Mouse (Mus musculus): Measurements from ENCODE around the gene Cars.
"Not testable (repeated sequence)": the region's sequence is repeated elsewhere in the genome, so short reads cannot be mapped to it uniquely, and the experiment has no call there.

Cars gene

GRCm38 (mm10) chr7:143587586-143587985 is 12.3 kb downstream of the Cars start:
- no peak for DNase-seq (ENCODE audit: extremely low spot score, low read depth, low spot score)

- peak; percentile 5 for DNase-seq (ENCODE audit: extremely low spot score, low read depth, low spot score)
Measured at GRCm38 (mm10) chr7:143583956-143584355, 15.9 kb downstream of the Cars start.

- no peak for DNase-seq (ENCODE audit: extremely low spot score, low read depth, low spot score)
Measured at GRCm38 (mm10) chr7:143583025-143583424, 16.9 kb downstream of the Cars start.

GRCm38 (mm10) chr7:143575751-143576150 is 24.1 kb downstream of the Cars start:
- DNase-seq (ENCODE audit: extremely low spot score, low read depth, low spot score), result no peak

GRCm38 (mm10) chr7:143565648-143566039 is 34.2 kb downstream of the Cars start:
- DNase-seq (ENCODE audit: extremely low spot score, low read depth, low spot score), result no peak

- DNase-seq (ENCODE audit: extremely low spot score, low read depth, low spot score), result no peak
Measured at GRCm38 (mm10) chr7:143565015-143565647, 34.8 kb downstream of the Cars start.

GRCm38 (mm10) chr7:143563787-143564186 is 36.1 kb downstream of the Cars start:
- no peak for DNase-seq (ENCODE audit: extremely low spot score, low read depth, low spot score)

GRCm38 (mm10) chr7:143557616-143558015 is 42.3 kb downstream of the Cars start:
- no peak for DNase-seq (ENCODE audit: extremely low spot score, low read depth, low spot score)

GRCm38 (mm10) chr7:143556964-143557610 is 42.8 kb downstream of the Cars start:
- no peak for DNase-seq (ENCODE audit: extremely low spot score, low read depth, low spot score)

- no peak for DNase-seq (ENCODE audit: extremely low spot score, low read depth, low spot score)
Measured at GRCm38 (mm10) chr7:143549588-143550220, 50.2 kb downstream of the Cars start.

GRCm38 (mm10) chr7:143548976-143549457 is 50.9 kb downstream of the Cars start, which contains the start of gene Nap1l4:
Gene Nap1l4, minus strand, starts transcription at chr7:143549106.
- peak; percentile 98 for DNase-seq (ENCODE audit: extremely low spot score, low read depth, low spot score)

GRCm38 (mm10) chr7:143548231-143548961 is 51.5 kb downstream of the Cars start:
- DNase-seq (ENCODE audit: extremely low spot score, low read depth, low spot score), result no peak

GRCm38 (mm10) chr7:143546554-143546953 is 53.3 kb downstream of the Cars start:
- no peak for DNase-seq (ENCODE audit: extremely low spot score, low read depth, low spot score)

GRCm38 (mm10) chr7:143544368-143544767 is 55.5 kb downstream of the Cars start:
- no peak for DNase-seq (ENCODE audit: extremely low spot score, low read depth, low spot score)

GRCm38 (mm10) chr7:143538671-143539070 is 61.2 kb downstream of the Cars start:
- no peak for DNase-seq (ENCODE audit: extremely low spot score, low read depth, low spot score)

- DNase-seq (ENCODE audit: extremely low spot score, low read depth, low spot score), result not testable (repeated sequence)
Measured at GRCm38 (mm10) chr7:143538229-143538628, 61.7 kb downstream of the Cars start.

GRCm38 (mm10) chr7:143536251-143536650 is 63.6 kb downstream of the Cars start:
- no peak for DNase-seq (ENCODE audit: extremely low spot score, low read depth, low spot score)

- no peak for DNase-seq (ENCODE audit: extremely low spot score, low read depth, low spot score)
Measured at GRCm38 (mm10) chr7:143533284-143533683, 66.6 kb downstream of the Cars start.

- no peak for DNase-seq (ENCODE audit: extremely low spot score, low read depth, low spot score)
Measured at GRCm38 (mm10) chr7:143532410-143532809, 67.5 kb downstream of the Cars start.

GRCm38 (mm10) chr7:143519333-143519732 is 80.6 kb downstream of the Cars start:
- no peak for DNase-seq (ENCODE audit: extremely low spot score, low read depth, low spot score)

GRCm38 (mm10) chr7:143514416-143514768 is 85.5 kb downstream of the Cars start:
- no peak for DNase-seq (ENCODE audit: extremely low spot score, low read depth, low spot score)
